Mouse (Mus musculus) fibroblast of lung, adult 2 months (primary cell): Measurements from ENCODE around the gene Dbr1.

ENCODE experiments used
- DNase-seq: peaks from one replicate; pipeline ENCODE4 v3.0.0-alpha.2; 2011; ENCODE audit warnings: low read depth

The Dbr1 gene

GRCm38 (mm10) chr9:99620196-99620595 lies 44.6 kb downstream of the Dbr1 start:
- DNase-seq: no peak

- DNase-seq: no peak
Observed at GRCm38 (mm10) chr9:99622034-99622433, 46.4 kb downstream of the Dbr1 start.

GRCm38 (mm10) chr9:99622966-99623365 lies 47.4 kb downstream of the Dbr1 start:
- DNase-seq: no peak

- peak; percentile 79 for DNase-seq
Observed at GRCm38 (mm10) chr9:99624117-99624516, 48.5 kb downstream of the Dbr1 start.

GRCm38 (mm10) chr9:99628581-99628980 lies 53.0 kb downstream of the Dbr1 start:
- no peak for DNase-seq

GRCm38 (mm10) chr9:99629281-99630011 lies 53.8 kb downstream of the Dbr1 start, which contains the start of gene Dzip1l:
Gene Dzip1l (plus strand): TSS chr9:99629496.
- peak; percentile 68 for DNase-seq

- DNase-seq: no peak
Observed at GRCm38 (mm10) chr9:99630071-99630470, 54.5 kb downstream of the Dbr1 start.

- DNase-seq: no peak
Observed at GRCm38 (mm10) chr9:99630528-99631125, 55.0 kb downstream of the Dbr1 start.

- DNase-seq: no peak
Observed at GRCm38 (mm10) chr9:99631781-99632180, 56.2 kb downstream of the Dbr1 start.

GRCm38 (mm10) chr9:99632264-99632663 lies 56.7 kb downstream of the Dbr1 start:
- no peak for DNase-seq
